Mouse (Mus musculus) layer of hippocampus, postnatal 14 days (tissue): ENCODE data around the gene Bcl6b. TPM values are rescaled to one million over a fixed set of nuclear protein-coding genes. Genes with fewer than 3 reads are reported as not detected.

Experiments
- DNase-seq, 2 experiments: peaks; one replicate each; pipeline ENCODE4 v3.0.0; 2021 to 2022; ENCODE audit warnings: low spot score in 2 of 2, mixed read lengths in 1 of 2
- total RNA-seq, 2 experiments: library from RNA; stranded (reverse); gene quantifications; 2 replicates each; pipeline ENCODE4 v1.2.3; 2021

Gene Bcl6b
- total RNA-seq, 2 experiments from 2014 or later, result 2.7 to 2.9 TPM

- DNase-seq, result no peak
These were observed 4.9 kb upstream of the Bcl6b start for GRCm38 (mm10) chr11:70234497-70234896.

GRCm38 (mm10) chr11:70234037-70234436 is 4.4 kb upstream of the Bcl6b start:
- no peak for DNase-seq

GRCm38 (mm10) chr11:70233016-70233415 is 3.4 kb upstream of the Bcl6b start:
- peak in 1 of 2 experiments; percentile 31 for DNase-seq

- peak; percentile 54 to 81 for DNase-seq
These were observed 2.9 kb upstream of the Bcl6b start for GRCm38 (mm10) chr11:70232546-70232945.

GRCm38 (mm10) chr11:70230239-70230727 is 685 bp upstream of the Bcl6b start:
- peak; percentile 77 to 83 for DNase-seq

- peak; percentile 73 to 84 for DNase-seq
These were observed 770 bp downstream of the Bcl6b start for GRCm38 (mm10) chr11:70228828-70229227.

GRCm38 (mm10) chr11:70227661-70228245 is 1.8 kb downstream of the Bcl6b start:
- DNase-seq, result no peak

GRCm38 (mm10) chr11:70227126-70227525 is 2.5 kb downstream of the Bcl6b start:
- DNase-seq, result peak in 1 of 2 experiments; percentile 63

- DNase-seq, result no peak
These were observed 3.1 kb downstream of the Bcl6b start for GRCm38 (mm10) chr11:70226602-70226890.

- no peak for DNase-seq
These were observed 3.6 kb downstream of the Bcl6b start for GRCm38 (mm10) chr11:70225798-70226601.

- DNase-seq, result no peak
These were observed 5.9 kb downstream of the Bcl6b start for GRCm38 (mm10) chr11:70223724-70224123.

GRCm38 (mm10) chr11:70221603-70222500 is 7.7 kb downstream of the Bcl6b start:
- no peak for DNase-seq

GRCm38 (mm10) chr11:70220731-70221602 is 8.6 kb downstream of the Bcl6b start, which contains the start of gene Slc16a13:
Gene Slc16a13, minus strand, starts transcription at chr11:70221064.
- peak; percentile 90 to 97 for DNase-seq

- peak in 1 of 2 experiments; percentile 31 for DNase-seq
These were observed 9.3 kb downstream of the Bcl6b start for GRCm38 (mm10) chr11:70220323-70220722.

- DNase-seq, result no peak
These were observed 9.7 kb downstream of the Bcl6b start for GRCm38 (mm10) chr11:70219873-70220272.

GRCm38 (mm10) chr11:70218741-70219470 is 10.7 kb downstream of the Bcl6b start:
- DNase-seq, result no peak

GRCm38 (mm10) chr11:70218039-70218438 is 11.6 kb downstream of the Bcl6b start:
- DNase-seq, result no peak

GRCm38 (mm10) chr11:70216103-70216502 is 13.5 kb downstream of the Bcl6b start:
- DNase-seq, result no peak

- DNase-seq, result no peak
These were observed 14.3 kb downstream of the Bcl6b start for GRCm38 (mm10) chr11:70215301-70215700.

GRCm38 (mm10) chr11:70214856-70215209 is 14.8 kb downstream of the Bcl6b start:
- DNase-seq, result no peak
